8 mouse cellular contexts compared by ENCODE assay signal in the genomic region with DNA sequence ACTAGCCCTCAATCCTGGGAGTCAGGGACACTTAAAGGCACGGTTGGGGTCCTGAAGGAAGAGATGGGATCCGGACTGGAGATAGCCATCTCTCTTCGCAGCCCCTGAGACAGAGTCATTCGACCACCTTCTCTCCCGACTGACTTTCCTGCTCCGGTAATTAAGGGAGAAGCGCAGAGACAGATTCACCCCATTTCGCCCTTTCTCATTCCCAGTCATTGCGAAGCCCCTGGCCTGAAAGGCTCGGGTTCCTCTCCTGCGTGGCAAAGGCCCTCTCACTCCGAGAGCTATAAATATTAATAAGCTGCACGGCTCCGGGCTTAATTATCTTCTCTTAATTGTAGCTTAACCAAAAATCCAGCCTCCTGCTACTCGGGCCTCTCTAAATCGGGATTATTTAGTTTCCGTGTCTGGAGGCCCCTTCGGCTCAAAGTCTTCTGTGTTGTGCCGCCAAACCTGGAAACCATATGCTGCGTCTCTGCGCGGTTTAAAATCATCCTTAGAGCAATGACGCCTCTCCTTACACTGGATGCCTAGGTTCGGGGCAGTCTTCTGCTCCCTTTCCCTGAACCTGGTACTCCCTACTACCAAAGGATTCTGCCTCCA.
DNase-seq lines count a peak whose midpoint lies in the region; ATAC-seq and TF ChIP-seq lines count a peak whose summit lies in the region.

No protein-coding gene starts in this region.

- peak overlapping the region; percentile 47 for H3K9ac ChIP-seq in kidney, embryonic 16.5 days (replicated peaks; ENCODE audit: low read length)
- H3K9ac ChIP-seq in hindbrain, embryonic 14.5 days = peak overlapping the region; percentile 65
- peak overlapping the region; percentile 62; the same call in 1 of the 2 replicates for H3K9ac ChIP-seq in midbrain, postnatal 0 days (replicated peaks; ENCODE audit: low read length, poor library complexity, severe bottlenecking)

- peaks cover 59% of the 10 kb centered on the region for H3K27me3 ChIP-seq in kidney, embryonic 16.5 days (ENCODE audit: insufficient read depth, low read length)
- no peaks in the 10 kb centered on the region for H3K27me3 ChIP-seq in hindbrain, embryonic 14.5 days (ENCODE audit: control insufficient read depth, insufficient read depth, low read length)
- no peaks in the 10 kb centered on the region; the same call in 1 of the 2 replicates for H3K27me3 ChIP-seq in midbrain, postnatal 0 days (ENCODE audit: insufficient read depth, low read length)

- H3K9me3 ChIP-seq in kidney, embryonic 16.5 days (ENCODE audit: low read length) = no peaks in the 10 kb centered on the region; the same call in 1 of the 2 replicates
- no peaks in the 10 kb centered on the region for H3K9me3 ChIP-seq in hindbrain, embryonic 14.5 days (ENCODE audit: control insufficient read depth, low read length)
- H3K9me3 ChIP-seq in midbrain, postnatal 0 days (ENCODE audit: low read length) = no peaks in the 10 kb centered on the region

- H3K4me2 ChIP-seq in kidney, embryonic 16.5 days (replicated peaks; ENCODE audit: low read depth, low read length) = peak overlapping the region; percentile 84
- H3K4me2 ChIP-seq in hindbrain, embryonic 14.5 days (replicated peaks) = peak overlapping the region; percentile 75
- H3K4me2 ChIP-seq in midbrain, postnatal 0 days (ENCODE audit: low read depth, low read length, poor library complexity, severe bottlenecking) = peak overlapping the region; percentile 57

- no peak overlapping the region for H3K27ac ChIP-seq in kidney, embryonic 16.5 days (ENCODE audit: low read length)
- peak overlapping the region; percentile 89 for H3K27ac ChIP-seq in hindbrain, embryonic 14.5 days
- H3K27ac ChIP-seq in midbrain, postnatal 0 days (ENCODE audit: low read depth, low read length) = peak overlapping the region; percentile 87

- peak overlapping the region; percentile 53 for H3K4me3 ChIP-seq in kidney, embryonic 16.5 days (ENCODE audit: low read length)
- peak overlapping the region; percentile 40 for H3K4me3 ChIP-seq in hindbrain, embryonic 14.5 days (replicated peaks; ENCODE audit: low read length)
- peak overlapping the region; percentile 44 for H3K4me3 ChIP-seq in midbrain, postnatal 0 days (ENCODE audit: low read depth, low read length)

- no peaks in the 10 kb centered on the region for H3K36me3 ChIP-seq in kidney, embryonic 16.5 days (ENCODE audit: insufficient read depth, low read length)
- no peaks in the 10 kb centered on the region for H3K36me3 ChIP-seq in hindbrain, embryonic 14.5 days (replicated peaks; ENCODE audit: control insufficient read depth, insufficient read depth)
- H3K36me3 ChIP-seq in midbrain, postnatal 0 days (ENCODE audit: insufficient read depth, low read length) = no peaks in the 10 kb centered on the region

- DNase-seq in kidney, postnatal 36 days = no peak
- peak; percentile 43 for DNase-seq in embryo, embryonic 9.5 days (ENCODE audit: extremely low spot score)
- no peak for DNase-seq in hindbrain, embryonic 14.5 days (ENCODE audit: low spot score)
- DNase-seq in midbrain, postnatal 0 days (ENCODE audit: low spot score) = no peak
- no peak for DNase-seq in spleen, adult 18-20 months
- no peak for DNase-seq in urinary bladder, postnatal 10 days (ENCODE audit: low spot score)
- no peak for DNase-seq in cerebellum, adult 9-10 months

- peaks cover 22% of the 10 kb centered on the region for H3K4me1 ChIP-seq in kidney, embryonic 16.5 days (ENCODE audit: insufficient read depth, low read length)
- peaks cover 27% of the 10 kb centered on the region for H3K4me1 ChIP-seq in hindbrain, embryonic 14.5 days (replicated peaks; ENCODE audit: control insufficient read depth, insufficient read depth, low read length)
- H3K4me1 ChIP-seq in midbrain, postnatal 0 days (ENCODE audit: insufficient read depth, low read length) = 0 out of 2 replicates have a peak, but pooled peaks cover 3% of the 10 kb centered on the region

- 2% methylated on average over 24 of the region's 24 CpGs for whole genome bisulfite sequencing in kidney, embryonic 16.5 days
- 2% methylated on average over 24 of the region's 24 CpGs for WGBS in hindbrain, embryonic 14.5 days
- 5% methylated on average over 24 of the region's 24 CpGs for WGBS in midbrain, postnatal 0 days

- no peak for ATAC-seq in kidney, embryonic 16.5 days (ENCODE audit: low FRiP score, low TSS enrichment)
- ATAC-seq in hindbrain, embryonic 14.5 days (ENCODE audit: low FRiP score) = no peak
- ATAC-seq in midbrain, postnatal 0 days (ENCODE audit: low FRiP score) = peak; percentile 17; the same call in 1 of the 2 replicates

- no peak for TF ChIP-seq CTCF in midbrain, postnatal 0 days (IDR thresholded peaks at IDR 0.05)
